Mouse (Mus musculus) bone marrow, adult 2 months (tissue): ENCODE measurements around the gene Wnt2b.

Source experiments
- CTCF ChIP-seq: fragments of 200-500 bp; IDR thresholded peaks from 2 replicates; pipeline ENCODE4 v1.5.1; 2011; ENCODE audit warnings: low read length, control low read depth; ENCODE audit not compliant: control insufficient read depth, insufficient read depth
- POLR2A ChIP-seq: fragments of 200-500 bp; IDR thresholded peaks from 2 replicates; pipeline ENCODE4 v1.6.1; 2011; ENCODE audit warnings: low read depth, mild to moderate bottlenecking, control low read depth, low read length, borderline replicate concordance; ENCODE audit not compliant: control insufficient read depth

DNA sequence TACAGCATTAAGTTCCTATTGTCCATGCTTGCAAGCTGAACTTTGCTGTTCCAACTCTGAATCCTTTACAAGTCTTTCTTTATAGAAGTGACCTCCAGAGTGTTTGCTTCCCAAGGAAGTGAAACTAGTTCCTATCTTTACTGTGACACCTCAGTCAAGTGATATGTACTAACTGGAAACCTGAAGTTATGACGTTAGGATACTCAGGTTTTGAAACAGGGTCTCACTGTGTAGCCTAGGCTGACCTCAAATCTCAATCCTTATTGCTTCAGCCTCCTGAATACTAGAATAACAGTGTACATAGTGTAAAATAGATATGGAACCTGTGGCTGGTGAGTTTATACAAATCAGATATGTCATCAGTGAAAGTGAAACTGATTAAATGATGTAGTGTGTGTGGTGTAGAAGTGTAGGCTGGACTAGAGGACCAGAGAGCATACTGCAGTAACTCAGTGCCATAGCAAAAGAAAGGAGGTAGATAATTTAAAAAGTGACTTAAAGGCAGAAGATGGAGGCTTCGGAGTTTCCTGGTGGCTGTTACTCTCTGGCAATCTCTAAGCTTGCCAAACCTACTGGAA lies 23.9 kb downstream of the Wnt2b start:
- TF ChIP-seq POLR2A, result no peak
- TF ChIP-seq CTCF, result no peak
